Mouse (Mus musculus) G1E (cell line): Measurements from ENCODE around the gene Klhl42.

ENCODE experiments used
- GATA1 ChIP-seq: IDR thresholded peaks from 2 replicates; pipeline ENCODE4 v1.6.1; 2012; ENCODE audit warnings: borderline replicate concordance, low read length, inconsistent platforms, mixed read lengths
- TAL1 ChIP-seq: conservative IDR thresholded peaks from 2 replicates; pipeline ENCODE4 v1.6.1; 2012; ENCODE audit warnings: low read depth, low read length, inconsistent platforms, mixed read lengths

DNA sequence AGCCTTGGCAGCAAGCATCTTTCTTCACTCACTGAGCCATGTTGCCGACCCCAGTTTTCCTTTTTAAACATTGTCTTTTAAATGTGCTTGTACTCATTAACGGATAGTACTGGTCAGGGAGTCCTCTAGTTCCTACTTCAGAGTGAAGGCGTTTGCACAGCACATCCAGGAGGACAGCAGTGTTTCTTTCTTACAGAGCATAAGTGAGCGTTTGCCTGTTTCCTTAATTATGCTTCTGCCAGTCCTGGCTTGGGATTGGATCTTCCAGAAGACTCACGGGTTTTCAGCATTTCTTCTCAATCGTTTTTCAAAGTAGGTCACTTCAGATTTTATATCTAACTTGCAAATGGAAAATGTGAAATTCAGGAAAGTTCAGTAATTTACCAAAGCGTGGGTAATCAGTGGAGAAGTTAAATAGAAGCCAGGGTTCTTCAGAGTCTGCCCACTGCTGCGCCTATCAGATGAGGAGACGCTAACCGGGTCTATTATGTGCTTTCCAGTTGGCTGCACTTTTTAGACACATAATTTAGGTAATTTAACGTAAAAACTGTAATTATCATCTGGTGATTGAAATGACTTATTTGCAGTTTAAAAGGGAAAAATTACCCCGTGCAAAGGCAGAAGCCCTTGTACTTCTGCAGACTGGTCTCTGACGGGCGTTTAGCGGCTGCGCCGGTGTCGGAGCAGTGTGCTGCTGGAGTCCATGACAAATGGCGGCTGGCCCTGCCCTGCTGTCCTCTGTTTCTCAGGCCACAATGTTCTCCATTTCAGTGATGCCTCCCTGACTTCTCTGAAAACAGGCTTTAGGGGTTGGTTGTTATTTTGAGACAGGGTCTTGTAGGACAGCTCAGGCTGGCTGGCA is 37.2 kb upstream of the Klhl42 start:
- TF ChIP-seq GATA1: no peak
- no peak for TF ChIP-seq TAL1
